Mouse (Mus musculus) megakaryocyte, adult 5-6 weeks (primary cell): ENCODE data around the gene Gm20388. TPM values are rescaled to one million over a fixed set of nuclear protein-coding genes. Genes with fewer than 3 reads are reported as not detected.

Source experiments
- ATAC-seq: 2 replicates; pipeline ENCODE4 v1.8.0; 2016; ENCODE audit warnings: mild to moderate bottlenecking, inconsistent platforms; ENCODE audit not compliant: poor library complexity, severe bottlenecking
- total RNA-seq, 2 experiments: library from RNA; stranded (forward) in 1 of 2; stranded (reverse) in 1 of 2; fragments of 153-499, 151-499 nt in 1 of 2; fragments of 221-1000, 200-1000 nt in 1 of 2; gene quantifications; 2 replicates each; pipeline versions ENCODE4 v1.2.3 to v1.2.4; 2015 to 2017

Gm20388 gene
- total RNA-seq, 2 experiments from 2014 or later, result 7.6 to 15.5 TPM

DNA sequence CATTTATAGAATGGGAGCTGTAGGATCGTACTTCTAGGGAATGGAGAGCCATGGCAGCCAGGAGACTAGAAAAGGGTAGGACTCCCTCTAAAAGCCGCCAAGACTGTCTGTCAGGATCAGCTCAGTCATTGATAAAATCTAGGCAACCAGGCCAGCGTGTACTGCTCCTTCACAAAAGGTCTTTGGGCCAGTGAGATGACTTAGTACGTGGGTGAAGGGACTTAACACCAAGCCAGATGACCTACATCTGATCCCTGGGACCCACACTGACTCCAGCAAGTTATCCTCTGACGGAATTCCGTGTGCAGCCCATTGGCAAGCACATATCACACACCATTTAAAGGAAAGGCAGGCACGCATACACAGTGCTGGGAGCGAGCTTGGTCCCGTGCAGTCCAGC, 96.5 kb downstream of the Gm20388 start:
- no peak for ATAC-seq

DNA sequence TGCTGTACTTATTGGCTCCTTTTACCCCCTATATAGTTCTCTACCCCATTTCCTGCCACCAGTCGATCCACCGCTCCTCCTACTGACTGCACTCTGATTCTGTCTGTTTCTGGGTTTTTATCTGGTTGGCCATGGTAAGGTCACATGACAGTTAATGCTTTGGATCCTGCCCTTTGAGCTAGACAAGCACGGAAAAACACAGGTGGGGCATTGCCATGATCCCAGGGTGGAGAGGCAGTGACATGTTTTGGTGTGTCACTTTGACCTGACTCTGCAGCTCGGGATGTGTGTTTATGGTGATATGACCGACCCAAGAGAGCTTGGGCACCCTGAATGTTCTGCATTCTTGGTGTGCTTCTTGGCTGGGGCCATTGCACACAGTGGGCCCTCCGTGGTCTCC, 98.6 kb downstream of the Gm20388 start:
- no peak for ATAC-seq

DNA sequence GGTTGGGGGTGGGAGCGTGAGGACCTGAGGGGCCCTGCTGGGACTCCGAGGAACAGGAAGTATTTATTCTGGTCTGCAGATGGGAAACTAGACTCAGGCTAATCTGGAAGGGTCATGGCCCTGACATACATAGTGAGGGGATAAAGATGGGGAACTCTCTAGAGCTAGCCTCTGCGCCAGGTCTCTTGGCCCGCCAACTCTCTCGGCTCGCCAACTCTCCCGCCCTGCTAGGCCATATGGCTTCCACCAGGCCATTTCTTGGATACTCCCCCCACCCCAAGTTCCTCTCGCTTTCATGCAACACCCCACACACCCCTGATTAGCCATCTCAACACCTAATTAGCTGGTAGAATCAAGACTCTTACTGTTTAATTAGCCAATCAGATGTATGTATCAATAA, 101.8 kb downstream of the Gm20388 start:
- no peak for ATAC-seq

DNA sequence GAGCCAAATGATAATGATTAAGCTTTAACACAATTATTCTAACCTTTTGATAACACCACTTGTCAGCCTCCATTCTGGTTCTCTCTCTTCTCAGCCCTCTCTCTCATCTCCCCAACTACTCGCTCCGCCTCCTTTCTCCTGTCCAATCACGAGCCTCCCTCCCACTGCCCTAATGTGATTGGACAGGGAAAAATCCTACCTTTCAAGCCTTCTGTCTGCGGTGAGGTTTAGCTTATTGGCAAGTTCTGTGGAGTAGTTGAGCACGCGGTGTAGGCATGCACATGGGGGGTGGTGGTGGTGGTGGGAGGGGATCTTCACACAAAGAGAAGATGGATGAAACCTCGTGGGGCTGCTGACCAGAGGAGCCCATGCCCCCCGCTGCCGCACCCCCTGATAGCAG, 102.3 kb downstream of the Gm20388 start:
- ATAC-seq, result no peak

DNA sequence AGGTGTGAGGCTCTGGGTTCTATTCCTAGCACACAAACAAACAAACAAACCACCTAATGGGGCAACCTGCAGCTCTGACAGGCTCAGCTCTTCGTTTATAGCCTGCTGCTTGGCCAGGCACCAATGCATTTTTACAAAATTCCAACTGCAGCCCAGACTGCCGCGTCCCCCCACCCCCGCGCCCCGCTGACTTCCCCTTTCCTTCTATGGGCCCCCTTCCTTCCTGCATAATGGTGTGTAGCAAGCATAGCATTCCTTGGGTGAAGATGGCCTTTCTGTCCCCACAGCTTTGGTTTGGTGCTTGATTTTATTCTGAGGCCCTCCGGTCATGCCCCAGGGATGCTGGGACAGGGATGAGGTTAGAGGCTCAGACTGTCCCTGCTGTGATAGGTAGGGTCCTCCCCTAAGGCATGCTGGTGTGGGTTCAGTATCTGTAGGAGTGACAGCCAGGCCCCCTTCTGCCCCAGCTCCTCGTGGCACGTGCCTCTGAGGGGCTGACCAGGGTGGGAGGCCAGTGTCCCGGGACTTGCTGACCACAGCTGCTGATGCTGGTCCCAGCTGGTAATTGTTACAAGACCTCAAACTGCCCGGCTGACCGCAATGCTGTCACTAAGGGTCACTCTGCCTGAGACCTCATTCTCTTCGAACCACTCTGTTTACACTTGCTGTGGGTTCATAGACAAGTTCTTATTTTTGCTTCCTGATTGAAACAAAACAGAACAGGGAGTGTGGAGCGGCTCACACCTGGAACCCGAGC, 103.8 kb downstream of the Gm20388 start:
- ATAC-seq, result peak; percentile 52

DNA sequence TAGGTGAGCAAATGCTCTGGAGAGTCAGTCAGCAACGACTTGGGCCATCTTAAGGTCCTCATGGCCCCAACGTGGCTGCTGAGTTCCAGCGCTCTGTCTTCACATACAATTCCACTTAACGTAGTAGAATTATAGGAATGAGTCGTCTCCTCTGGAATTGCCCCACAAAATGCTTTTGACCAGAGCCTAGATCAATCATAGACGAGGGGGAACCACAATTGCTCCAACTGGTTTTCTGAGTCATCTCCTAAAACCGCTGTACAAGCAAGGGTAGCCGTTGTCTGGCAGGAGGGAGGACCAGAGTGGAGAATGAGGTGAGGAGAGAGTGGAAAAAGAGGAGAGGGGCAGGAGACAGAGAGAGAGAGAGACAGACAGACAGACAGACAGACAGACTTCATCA, 105.3 kb downstream of the Gm20388 start:
- no peak for ATAC-seq

DNA sequence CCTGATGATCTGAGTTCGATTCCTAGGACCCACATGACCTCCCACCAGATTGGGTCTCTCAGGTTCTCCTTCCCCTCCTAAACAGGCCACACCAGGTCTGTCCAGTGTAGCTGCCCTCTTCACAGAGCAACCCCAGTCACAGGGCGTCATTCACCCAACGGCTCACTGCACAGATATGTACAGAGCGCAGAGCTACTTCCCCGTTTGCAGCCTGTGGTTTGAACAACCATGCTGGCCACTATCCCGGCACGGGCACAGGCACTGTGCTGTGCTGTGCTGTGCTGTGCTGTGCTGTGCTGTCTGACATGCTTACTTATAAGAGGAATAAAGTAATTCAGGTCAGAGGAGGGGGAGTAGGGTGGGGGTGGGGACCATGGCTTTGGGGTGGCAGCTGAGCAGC, 105.8 kb downstream of the Gm20388 start:
- ATAC-seq, result peak; percentile 84

DNA sequence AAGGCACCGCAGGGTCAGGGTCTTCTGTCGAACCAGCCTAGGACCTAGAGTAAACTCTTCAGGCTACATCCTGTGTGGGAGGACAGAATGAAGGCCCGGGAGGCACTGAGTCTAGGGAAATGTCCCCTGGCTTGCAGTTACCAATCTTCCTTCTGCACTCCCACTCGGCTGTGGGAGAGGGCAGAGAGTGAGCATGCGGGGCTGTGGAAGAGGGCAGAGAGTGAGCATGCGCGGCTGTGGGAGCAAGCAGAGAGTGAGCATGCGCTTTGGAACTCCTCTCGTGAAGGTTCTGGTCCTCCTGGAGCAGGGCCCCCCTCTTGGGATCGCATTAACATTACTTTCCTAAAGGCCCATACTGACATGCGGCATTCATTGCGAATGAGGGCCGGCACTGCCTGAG, 106.7 kb downstream of the Gm20388 start:
- no peak for ATAC-seq

DNA sequence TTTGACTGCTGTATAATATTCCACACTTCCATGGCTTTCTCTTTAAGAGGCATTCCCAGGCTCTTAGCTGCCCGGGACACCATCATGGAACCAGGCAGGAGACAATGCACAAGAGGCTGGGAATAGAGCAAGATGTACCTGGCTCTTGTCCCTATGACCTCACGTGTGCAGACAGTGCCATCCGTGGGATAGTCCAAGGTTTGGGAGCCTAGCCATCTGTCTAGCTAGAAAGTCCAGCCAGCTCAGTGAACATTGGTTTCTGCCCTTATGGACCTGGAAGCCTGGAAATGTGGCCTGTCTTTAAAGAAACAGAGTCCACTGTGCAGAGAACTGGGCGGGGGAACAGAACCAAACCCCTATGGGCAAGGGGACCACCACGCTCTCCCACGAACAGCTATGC, 107.1 kb downstream of the Gm20388 start:
- ATAC-seq, result no peak

DNA sequence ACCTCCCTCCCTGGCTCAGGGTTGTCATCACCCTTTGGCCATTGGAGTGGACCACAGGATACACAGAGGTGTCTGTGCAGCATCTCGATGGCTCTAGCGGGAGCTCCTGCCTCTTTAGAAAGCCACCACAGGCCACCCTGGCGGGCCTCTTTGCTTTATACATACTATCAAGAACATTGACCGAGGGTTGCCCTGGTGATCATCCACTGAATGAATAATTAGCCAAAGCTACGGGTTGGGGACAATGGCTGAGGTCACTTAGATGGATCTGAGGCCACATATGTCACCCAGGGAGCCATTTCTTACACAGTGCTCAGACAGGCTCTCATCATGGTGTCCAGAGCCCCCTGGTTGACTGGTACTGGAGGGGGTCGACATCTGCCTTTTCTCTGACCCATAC, 107.7 kb downstream of the Gm20388 start:
- no peak for ATAC-seq

DNA sequence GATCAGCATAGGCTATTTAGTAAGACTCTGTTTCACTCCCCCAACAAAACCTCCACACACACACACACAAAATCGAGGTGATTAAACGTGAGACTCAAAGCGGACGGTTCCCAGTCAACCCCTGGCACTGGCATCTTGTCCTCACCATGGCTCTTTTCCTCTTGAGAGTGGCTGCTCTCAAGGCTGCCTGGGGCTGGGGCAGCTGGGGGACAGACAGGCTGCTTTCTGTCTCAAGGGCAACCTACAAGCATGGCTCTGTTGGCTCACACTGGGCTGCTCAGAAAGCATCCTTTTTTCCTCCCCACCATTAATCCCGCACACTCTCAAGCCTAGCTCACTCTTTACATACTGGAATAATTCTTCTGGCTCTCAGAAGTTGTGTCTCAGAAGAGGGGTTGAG, 108.7 kb downstream of the Gm20388 start:
- ATAC-seq, result no peak

DNA sequence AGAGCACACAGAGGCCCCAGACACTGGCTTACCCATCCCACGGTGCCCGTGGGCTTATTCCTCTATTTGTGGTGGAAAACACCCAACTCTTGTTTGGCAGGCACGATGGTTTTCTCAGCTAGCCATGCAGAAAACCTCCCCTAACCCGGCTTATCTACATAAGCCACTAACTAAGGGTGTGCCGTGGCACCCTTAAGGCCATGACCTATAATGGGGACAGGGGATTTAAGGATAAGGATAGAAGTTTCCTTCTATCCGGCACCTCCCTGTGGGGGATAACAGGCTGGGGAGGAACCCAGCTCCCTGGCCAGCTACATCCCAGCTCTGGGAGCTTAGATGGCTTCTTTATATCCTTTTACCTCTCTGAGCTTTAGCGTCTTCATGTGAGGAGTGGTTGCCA, 109.7 kb downstream of the Gm20388 start:
- ATAC-seq, result no peak

DNA sequence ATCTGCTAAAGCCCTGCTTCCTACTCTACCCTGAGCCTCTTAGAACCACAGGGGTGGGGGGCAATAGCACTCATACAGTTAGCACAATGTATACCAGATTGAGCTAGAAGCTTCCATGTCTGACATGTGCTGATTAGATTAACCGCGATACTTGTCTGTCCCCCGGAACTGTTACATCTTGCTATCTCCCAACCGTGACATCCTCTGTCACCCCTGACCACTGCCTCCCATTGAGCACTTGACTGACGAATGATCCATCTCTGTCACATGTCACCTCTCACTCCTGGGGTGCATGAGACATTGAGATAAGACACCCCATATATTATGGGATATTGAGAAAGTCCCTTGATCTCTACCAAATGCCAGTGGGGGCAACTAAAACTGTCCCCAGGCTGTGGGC, 115.6 kb downstream of the Gm20388 start:
- peak; percentile 51 for ATAC-seq

DNA sequence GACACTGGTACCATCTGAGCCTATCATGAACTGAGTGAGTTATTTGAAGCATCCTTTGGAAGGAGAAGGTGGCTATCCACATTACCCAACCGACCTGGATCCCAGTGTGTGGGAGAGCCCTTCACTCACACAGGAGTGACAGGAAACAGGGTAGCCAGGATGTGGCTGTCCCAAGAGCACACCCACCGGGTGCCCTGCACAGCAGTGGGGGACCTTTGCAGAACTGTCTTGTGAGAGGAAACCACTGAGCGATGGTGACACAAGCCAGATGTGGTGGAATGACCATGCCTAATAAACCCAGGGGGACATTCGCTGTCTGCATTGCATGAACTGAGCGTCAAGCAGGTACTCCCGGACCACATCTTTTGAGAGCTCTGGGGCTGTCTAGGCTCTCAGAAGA, 116.3 kb downstream of the Gm20388 start:
- ATAC-seq, result peak; percentile 83

DNA sequence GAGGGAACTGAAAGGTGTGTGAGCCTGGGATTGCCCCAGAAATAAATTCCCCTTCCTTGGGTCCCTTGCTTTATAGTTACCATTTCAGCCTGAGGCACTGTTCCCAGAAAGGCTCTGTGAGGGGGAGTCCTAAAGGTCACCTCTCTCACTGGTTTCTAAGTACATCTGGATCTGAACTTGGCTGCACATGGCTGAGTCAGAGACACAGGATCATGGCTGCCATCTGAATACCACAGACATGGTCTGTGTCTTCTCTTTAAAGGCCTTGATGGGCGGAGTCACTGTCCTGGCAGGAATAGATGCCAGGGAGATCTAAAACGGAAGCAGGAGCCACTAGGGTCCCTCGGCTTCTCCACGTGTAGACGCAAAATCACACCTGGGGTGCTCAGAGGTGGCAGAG, 119.8 kb downstream of the Gm20388 start:
- no peak for ATAC-seq

DNA sequence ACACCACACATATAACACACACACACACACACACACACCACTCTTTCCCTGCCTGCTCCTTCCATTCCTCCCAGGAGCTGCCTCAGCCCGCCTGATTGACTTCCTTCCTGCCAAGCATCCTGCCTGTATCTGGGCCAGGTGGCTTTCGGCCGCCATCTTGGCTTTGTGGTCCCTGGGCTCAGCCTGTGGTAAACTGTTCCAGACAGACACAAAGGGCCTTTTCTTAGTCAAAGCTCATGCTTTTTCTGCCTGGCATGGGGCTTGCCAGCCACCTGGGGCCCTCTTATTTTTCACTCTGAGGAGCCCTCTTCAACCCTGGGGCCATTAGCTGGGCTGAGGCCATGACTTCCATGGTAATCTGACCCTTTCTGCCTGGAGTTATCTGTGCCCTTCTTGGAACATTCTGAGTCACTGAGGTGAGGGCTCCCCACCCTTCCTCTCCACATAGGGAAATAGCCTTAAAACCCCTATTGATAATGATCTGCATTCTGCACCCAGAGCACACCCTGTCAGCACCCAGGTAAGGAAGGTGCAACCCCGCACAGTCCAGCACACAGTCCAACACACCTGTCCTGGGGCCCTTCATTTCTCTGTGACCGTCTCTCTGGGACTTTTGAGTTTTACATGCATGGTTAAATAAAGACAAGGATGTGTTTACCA, 122.0 kb downstream of the Gm20388 start:
- peak; percentile 9; the same call in 1 of the 2 replicates for ATAC-seq

DNA sequence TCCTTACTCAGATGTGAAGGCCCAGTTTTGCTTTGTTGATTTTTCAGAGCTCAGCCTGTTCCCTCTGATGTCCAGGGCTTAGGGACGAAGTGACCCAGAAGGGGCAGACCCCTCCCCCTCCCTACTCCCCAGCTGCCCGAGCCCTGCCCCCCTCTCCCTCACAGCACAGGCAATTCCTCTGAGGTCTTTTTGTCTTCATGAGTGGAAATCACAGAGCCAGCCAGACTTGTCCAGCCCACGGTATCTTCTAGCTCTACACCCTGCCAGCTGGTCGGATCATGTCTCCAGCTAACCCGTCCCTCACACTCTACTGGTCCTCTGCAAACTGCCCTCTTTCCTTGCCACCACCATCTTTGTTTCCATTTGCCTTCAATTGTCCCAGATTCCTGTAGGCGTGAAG, 123.8 kb downstream of the Gm20388 start:
- ATAC-seq, result no peak

DNA sequence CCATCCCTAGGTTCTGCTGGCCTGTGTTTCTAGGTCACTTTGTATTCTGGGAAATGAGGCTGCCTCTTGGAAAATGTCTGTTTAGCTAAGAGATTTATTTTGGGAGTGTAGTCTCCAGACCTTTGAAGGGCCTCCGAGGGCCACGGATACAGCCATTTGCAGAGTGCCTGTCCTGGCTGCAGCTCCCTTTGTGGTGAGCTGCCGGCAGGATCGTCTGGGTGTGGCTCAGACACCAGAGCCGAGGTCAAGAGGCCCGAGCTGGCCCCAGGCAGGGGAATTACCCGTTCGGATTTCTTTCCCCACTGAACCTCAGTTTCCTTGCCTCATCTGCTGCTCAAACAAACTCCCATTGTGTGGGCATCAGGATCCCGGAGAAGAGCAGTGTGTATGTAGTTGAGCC, 125.5 kb downstream of the Gm20388 start:
- ATAC-seq, result 0 out of 2 replicates have a peak, but pooled peaks have one; percentile 15

DNA sequence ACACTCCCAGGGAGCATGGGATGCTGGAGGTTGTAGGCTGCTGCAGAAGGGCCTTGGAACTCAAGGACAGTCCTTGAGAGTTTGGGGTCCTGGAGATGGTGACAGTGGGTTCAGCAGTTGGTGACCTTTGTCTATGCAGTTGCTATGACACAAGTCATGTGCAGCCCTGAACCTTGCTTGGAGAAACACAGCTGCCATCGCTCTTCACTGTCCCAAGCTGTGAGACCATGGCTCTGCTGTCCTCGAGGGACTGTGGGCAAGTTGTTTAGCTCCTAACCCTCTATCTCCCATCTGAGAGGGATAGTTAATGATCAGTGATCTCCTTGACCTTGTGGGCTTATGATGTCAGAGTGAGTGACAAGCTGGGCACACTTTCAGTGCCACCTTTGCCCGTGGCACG, 125.9 kb downstream of the Gm20388 start:
- ATAC-seq, result no peak

DNA sequence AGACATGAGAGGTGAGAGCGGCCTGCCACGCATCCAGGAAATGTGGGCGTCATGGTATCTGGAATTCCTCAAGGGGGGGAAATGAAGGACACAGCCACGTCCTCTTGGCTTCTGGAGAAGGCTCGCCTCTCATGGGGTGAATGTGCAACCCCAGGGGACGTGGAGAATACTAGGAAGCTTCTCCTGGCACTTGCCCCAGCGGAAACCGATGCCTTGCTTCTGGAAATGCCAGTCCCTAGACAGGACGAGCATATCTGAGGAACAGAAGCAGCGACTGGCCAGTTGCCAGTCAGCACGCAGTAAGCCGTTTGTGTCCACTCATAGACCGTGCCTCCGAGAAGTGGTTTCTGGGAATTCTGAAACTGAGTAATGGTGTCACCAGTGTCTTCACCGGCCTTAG, 126.6 kb downstream of the Gm20388 start:
- no peak for ATAC-seq

DNA sequence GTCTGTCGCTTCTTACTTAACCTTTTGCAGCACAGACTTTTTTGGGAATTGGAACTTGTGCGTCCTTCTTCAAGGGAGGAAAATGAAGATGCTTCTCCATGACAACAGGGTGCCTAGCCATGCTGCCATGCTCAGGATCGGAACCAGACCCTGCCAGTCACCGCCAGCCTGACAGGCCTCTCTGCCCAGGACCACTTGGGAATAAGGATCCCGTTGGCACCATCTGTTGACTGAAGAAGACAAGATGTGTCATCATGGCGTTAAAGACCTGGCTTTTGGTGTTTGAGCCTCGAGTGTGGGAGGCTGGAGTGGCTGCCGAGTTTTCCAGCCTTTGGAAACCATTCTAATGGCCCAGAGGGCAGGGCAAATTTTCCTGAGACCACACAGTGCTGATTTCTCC, 127.0 kb downstream of the Gm20388 start:
- no peak for ATAC-seq

DNA sequence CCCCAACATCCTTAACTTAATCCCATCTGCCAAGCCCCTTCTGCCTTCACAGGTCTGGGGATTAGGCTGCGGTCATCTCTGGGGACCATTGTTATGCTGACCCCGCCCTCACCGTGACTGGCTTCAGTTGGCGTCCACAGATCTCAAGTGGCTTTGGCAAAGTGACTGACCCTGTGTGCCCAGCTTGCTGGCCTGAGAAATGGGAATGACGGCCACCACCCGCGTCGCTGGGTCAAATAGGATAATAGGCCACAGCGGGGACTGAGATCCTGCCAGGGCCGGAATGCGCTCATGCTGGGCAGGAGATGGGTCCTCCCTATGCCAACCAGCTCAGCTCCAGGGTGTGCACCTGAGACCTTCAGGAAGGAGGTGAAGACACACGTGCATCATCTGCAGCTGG, 128.1 kb downstream of the Gm20388 start:
- ATAC-seq, result no peak
